Mouse (Mus musculus): ENCODE data around the gene Pcca.

Pcca gene

DNA sequence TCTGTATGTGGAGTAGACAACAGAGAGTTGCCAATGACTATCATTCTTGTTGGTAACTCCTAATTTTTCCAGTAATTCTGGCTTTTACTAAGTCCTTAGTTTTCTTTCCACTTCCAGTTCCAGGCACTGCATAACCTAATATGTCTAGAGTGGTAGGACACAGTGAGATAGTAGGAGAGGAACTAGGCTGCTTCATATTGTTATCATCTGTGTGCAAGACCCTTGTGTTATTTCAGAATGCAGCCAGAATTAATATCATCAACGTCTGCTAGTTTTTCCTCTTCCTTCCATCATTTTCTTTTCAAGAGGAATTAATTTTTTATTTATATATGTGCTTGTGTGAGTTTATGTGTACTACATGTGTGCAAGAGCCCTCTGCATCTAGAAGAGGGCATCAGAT lies 114.1 kb downstream of the Pcca start:
- ATAC-seq (ENCODE audit: low TSS enrichment) = no peak

DNA sequence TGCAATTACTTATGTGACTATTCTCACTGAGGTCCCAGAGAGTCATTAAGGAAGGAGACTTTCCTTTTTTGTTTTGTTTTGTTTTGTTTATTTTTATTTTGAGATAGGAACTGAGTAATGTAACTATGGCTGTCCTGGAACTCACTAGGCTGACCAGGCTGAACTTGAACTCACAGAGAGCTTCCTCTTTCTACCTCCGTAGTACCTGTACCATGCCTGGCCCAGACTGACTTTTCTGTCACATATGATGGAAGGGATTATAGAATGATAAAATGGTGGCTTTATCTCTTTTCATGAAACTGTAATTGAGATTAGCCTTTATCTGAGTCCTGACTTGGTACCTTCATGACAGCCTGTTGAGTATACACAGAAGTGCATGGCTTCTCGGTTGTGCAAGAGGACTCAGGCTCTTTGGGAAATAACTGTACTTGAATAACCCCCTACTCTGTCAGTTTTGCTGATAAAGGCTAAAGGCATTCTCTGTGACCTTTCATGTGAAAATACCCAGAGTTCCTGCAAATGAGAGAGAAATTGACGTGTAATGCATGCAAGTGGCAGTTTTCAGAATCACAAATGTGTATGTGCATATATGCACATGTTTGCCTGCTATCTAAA lies 115.3 kb downstream of the Pcca start:
- no peak for ATAC-seq (ENCODE audit: low TSS enrichment)

DNA sequence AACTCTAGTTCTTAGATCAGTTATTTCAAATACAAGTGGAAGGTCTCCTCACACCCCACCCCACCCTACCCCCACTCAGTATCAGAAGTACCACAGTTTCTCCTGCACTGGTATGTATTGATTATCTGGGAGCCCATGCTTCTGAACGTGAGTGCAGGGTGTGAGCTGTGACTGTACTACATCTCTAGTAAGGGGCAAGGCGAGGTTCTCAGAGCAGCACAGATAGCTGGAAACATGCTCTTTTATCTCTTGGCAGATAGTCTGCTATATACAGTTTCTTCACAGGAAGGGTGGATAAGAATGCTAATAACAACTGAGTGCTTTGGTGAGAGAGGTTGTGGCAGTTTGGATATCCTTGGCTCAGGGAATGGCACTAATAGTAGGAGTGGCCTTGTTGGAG lies 117.6 kb downstream of the Pcca start:
- ATAC-seq (ENCODE audit: low TSS enrichment) = no peak

DNA sequence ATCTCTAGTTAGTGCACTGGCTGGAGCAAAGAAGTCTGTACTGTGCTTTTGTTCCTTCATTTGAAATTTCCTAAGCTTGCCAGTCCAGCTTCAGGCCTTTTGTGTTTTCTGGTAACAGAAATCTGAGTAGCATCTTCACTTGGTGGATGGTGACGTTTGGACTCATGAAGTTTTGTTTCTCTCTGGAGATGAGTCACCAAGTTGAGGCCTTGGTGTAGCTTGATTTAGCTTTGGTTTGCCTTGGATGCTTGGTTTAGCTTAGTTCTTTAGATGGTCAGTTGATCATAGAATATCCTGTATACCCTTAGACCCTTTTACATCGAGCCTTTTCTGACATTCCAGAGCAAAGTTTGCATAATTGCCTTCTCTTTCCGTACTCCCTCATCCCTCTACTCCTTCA lies 141.5 kb downstream of the Pcca start:
- ATAC-seq (ENCODE audit: low TSS enrichment) = no peak

DNA sequence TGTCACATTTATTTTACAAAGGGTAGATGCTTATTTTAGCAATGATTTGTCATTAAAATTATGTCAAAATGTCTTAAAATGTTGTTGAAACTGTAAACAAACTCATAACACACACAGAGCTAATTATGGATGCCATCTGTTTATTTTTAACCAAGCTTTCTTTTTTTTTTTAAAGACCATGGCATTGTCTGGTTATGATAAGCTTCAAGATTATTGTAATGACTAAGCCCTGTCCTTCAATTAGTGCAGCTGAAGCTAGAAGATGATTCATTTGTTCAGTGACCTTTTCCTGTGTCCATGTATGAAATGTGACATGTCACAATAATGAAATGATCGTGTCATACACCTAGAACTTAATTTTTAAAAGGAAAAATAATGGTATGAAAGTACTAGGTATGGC lies 149.5 kb downstream of the Pcca start:
- ATAC-seq (ENCODE audit: low TSS enrichment) = no peak

DNA sequence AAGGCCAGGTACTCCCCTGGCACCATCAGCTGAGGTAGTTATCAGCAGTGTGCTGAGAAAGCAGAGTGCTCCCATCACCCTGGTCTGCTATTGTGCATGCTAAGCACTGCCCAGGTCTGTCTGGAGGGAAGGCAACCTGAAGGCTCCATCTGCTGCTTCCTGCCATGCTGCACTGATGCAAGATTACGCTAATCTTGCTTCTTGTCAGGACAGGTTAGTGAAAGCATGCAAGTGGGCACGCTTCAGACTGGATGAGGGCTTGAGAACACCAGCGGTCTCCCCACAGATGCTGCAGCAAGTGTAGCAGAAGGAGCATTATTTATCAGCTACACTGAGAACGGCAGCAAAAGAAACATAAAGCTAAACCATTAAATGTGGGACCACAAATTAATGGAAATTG lies 150.1 kb downstream of the Pcca start:
- ATAC-seq (ENCODE audit: low TSS enrichment) = no peak

DNA sequence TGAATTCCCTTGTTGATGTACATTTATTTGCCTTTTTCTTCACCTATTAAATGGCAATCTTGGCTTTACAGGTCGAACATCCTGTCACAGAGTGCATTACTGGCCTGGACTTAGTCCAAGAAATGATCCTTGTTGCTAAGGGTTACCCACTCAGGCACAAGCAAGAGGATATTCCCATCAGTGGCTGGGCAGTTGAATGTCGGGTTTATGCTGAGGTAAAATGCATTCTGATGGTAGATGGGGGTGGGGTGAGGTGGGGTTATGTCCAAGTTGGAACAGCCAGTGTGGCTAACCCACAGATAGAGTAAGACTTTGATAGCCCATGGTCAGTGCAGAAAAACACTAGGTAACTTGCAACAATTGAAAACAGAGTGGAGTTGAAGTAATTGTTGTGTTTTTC lies 150.7 kb downstream of the Pcca start:
- ATAC-seq (ENCODE audit: low TSS enrichment) = no peak

DNA sequence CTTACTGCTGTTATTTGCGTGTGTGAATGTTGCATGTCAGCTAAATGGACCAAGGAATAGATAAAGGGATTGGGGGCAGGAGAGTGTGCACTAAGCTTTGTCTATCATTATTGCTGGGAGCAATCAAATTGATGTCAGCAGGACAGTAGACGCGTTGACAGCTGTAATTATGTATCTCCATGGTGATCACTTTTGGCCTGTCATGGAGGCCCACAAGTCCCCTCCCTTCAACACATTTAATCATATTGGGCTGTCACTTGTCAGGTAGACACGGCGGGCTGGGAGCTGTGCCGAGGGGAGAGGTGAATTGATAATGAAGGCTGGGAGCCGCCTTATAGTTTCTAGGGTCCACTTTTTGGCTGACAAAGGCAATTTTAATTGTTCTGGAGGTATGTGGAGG lies 153.3 kb downstream of the Pcca start:
- no peak for ATAC-seq (ENCODE audit: low TSS enrichment)

DNA sequence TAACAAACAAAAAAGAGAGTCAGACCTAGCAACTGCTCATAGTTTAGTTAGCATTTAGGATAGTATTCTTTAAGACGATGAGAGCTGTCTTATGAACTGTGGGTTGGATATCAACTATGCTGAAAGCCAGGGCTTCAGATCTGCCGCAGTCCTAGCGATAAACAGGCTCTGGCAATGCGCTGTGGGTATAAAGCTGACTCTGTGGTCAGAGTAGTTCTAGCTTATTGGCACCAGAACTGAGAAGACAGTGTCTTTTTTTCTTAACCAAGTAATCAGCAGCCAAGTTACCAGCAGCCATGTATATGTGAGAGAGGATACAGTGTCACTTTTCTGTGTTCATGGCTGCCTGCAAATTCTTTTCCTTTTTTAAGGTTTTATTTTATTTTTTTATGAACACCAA lies 154.3 kb downstream of the Pcca start:
- ATAC-seq (ENCODE audit: low TSS enrichment) = no peak

DNA sequence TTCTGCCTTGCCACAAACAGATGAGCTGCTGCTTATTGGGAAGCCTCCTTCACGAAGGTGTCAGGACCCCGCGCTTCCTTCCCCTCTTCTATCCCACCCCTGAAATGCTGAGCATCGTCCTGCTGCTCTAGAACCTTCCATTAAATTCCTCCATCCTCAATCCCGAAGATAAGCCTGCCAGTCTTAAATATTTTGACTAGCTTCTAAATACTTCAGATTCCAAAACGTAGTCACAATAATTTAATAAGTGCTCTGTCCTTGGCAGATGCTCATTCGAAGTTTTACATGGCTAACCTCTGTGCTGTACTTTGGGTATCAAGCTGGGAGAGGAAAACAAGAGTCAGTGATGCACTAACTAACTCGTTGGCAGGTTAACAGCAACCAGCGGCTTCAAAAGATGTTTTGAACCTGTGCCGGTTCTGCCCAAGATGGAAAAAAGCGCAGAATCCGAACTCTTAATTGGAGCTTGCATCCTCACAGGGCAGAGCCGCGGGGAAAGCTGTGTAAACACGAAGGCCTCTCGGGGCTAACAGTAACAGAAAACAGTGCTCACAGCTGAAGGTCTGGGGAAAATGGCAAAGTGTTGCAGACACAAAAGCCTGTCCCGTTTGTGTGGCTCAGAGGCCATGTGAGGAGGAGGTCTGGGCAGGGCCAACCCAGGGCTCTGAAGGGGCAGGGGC lies 155.2 kb downstream of the Pcca start:
- no peak for ATAC-seq (ENCODE audit: low TSS enrichment)

DNA sequence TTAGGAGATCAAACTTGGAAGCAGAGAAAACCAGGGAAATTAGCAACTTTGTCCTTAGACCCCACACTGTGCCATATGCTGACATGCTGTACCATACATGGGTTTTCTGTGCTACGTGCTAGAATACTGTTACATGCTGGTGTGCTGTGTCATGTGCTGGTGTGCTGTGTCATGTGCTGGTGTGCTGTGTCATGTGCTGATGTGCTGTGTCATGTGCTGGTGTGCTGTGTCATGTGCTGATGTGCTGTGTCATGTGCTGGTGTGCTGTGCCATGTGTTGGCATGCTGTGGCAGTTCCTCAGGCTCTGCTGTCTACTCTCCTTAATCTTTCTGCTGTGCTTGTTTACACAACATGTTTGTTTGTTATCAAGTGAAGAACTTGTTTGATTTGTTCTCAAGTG lies 157.4 kb downstream of the Pcca start:
- ATAC-seq (ENCODE audit: low TSS enrichment) = no peak

DNA sequence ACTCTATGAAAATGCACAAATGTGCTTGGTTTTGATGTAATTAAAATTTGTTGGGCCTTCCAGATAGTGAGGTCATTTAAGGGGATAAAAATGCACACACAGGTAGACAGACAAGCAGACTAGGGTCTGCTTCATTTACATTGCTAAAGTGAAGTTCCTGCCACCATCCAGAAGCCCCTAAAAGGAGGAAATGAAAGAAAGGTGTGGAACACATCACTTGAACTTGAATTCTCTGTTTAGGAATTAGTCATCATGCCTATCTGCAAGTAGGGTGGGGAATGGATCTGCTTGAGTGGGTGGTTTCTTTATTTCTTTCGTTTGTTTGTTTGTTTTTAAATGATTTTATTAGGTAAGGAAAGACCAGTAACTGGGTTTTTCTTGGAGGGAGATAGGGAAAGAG lies 166.2 kb downstream of the Pcca start:
- no peak for ATAC-seq (ENCODE audit: low TSS enrichment)

DNA sequence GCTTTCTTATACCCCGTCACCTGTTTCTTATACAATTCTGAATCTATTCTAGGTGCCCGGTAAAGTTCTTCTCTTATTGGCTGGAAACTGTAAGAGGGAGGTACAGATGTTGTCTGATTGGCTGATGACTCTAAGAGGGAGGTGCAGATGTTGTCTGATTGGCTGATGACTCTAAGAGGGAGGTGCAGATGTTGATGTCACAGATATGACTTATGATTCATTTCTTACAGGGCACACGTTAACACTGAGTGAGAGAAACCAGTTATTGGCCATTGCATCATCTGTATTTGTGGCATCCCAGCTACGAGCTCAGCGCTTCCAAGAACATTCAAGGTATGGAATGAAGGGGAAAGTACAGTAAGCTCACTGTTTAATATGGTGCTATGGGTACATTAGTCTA lies 179.7 kb downstream of the Pcca start:
- ATAC-seq (ENCODE audit: low TSS enrichment) = no peak

DNA sequence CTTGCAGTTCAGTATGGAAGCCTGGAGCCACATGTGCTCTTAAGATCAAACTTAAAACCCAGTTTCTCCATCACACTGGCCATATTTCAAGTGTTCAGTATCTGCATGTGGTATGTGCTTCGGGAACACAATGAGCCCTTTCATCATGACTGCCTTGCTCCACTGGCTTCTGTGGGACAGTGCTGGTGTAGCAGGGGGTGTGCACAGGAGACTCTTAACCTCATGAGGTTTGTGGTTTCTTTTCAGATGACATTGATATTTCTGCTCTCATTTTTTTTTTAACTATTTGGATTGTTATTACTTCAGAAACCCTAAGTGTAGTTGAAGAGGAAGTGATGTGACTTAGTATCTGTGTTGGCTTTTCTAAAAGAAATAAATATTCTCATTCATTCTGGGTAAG lies 180.8 kb downstream of the Pcca start:
- no peak for ATAC-seq (ENCODE audit: low TSS enrichment)

DNA sequence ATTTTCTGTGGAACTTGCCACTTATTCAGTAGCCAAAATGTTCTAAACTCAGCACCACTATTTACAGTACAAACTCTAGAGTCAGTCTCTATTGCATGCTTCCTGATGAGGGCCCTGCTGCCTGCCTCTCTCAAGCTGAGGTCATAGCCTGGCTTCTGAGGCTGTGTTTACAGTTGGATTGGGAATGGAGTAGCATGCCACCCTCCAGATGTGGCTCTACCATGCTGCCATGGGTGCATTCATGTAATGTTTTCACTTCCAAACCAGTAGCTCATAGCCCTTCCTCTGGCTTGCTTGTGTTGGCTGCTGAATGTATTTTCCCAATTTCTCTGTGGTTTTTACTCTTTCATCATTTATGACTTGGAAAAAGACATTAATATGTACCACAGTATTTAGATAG lies 181.9 kb downstream of the Pcca start:
- ATAC-seq (ENCODE audit: low TSS enrichment) = no peak

DNA sequence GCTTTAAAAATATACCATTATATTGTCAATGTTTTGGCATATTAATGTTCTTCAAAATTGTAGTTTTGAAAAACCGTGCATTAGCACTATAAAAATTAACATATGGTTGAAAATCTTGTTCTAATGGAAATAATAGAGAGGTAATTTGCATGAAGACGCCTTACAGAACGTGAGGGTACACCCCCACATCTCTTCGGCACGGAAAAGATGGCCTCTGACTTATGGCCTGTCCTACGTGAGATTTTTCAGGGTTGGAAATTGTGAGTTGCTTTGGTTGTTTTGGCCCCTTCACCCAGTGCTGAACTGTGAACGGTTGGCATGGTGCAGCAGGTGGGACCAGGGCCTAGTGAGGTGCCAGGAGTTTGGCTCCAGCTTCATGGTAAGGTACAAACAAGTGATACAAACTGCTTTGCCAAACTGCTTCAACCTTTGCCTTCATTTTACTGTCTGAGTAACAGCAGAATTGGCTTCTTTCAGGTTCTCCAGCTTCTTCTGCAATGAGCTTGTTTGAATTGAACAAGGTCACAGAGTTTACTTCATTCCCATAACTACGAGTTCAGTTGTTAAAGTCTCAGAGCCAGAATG lies 185.5 kb downstream of the Pcca start:
- ATAC-seq (ENCODE audit: low TSS enrichment) = no peak

DNA sequence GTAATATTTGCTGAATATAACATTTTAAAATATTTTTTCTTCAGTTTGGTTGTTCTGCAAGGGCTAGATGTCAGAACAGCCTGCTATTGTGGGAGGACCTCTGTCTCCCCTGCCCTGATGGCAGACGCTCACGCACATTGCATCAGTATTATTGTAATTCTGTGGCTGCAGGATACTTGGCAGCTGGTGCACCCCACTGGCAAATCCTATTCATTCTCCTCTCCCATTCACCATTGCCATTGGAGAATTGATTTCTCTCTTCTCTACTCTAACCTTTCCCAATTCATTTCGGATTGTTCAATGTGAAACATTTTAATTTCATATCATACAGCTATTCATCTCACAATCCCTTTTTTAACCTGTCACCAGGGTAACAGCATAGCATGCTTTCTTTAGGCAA lies 186.9 kb downstream of the Pcca start:
- peak; percentile 72 for ATAC-seq (ENCODE audit: low TSS enrichment)

DNA sequence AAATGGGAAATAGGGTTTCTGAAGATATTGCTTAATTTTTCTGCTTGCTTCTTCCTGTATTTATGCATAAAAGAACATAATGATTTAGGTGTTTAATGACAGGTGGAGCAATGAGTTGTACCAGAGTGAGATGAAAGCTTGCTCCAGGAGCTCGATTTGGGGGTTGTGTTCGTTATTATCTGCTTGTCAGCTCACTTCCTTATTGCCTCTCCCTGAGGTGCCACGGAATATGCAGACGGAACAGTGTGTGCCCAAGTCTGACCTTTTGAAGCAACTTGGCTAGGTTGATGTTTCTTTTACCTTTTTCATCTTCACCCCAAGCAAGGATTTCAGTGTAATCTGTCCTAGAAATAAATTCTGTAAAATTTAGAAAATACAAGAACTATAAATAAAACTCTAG lies 187.6 kb downstream of the Pcca start:
- no peak for ATAC-seq (ENCODE audit: low TSS enrichment)

DNA sequence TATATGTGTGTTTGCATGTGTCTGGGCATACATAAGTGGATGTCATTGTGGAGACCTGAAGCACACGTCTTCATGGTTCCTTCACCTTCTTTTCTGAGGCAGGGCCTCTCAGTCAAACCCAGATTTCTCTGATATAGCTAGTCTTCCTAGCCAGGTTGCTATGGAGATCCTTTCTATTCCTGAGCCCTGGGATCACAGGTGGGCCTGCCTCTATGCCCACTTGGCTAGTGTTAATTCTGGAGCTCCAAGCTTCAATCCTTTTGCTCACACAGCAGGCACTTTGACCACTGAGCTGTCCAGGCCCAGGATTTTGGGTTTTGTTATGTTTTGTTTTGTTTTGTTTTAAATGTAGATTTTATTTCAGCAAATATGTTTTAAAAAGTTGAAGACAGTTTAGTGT lies 192.3 kb downstream of the Pcca start:
- no peak for ATAC-seq (ENCODE audit: low TSS enrichment)

DNA sequence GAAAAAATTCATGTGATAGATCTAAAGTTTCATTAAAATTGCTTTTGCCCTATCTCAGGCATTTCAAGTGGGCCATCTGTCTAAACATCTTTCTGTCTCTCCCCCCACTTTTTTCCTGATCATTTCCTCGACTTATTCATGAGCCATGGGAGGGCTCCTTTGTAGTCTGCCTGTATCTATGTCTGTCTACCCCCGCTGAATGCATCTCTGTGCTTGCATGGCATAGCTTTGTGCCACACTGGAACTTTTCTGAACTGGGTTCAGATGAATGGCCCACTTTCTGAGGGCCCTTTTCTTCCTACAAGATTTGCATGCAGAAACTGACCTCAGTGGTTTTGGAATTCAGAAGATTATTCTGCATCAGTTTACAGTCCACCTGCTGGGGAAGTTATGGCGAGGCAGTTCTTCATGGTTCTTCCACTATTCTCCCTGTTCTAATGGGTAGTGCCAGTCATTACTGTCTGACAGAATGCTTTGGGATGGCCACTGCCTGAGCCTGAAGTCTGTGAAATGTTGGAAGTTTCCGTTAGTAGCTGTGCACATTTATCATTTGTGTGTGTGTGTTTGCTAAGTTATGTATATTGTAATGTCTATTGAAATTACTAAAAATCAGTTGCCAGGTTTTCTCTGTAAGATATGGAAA lies 195.4 kb downstream of the Pcca start:
- no peak for ATAC-seq (ENCODE audit: low TSS enrichment)

DNA sequence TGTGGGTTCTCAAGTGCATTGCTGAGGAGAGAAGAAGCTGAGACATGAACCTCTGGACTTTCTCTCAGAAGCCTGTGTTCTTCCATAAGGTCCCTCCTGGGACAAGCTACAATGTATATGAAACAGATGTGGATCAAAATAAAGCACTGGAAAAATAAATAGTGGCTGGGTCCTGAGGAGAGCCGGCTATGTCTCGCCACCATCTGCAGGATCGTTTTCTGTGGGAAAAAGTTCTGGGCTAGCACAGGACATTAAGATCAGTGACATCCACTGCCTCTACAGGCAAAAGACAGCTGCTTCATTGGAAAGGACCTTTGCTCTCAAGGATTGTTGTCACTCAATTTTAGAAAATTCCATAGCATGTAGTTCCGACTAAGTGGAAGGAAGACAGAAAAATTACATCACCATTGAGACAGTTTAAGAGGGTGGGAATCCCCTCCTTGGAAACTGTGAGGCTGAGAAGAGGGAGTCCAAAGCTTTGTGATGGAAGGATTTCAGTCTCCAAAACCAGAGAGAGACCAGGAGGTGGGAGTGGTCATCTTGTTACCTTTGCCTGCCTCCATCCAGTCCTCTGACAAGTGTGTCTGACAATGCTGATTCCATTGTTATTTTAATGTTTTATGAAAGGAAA lies 196.9 kb downstream of the Pcca start:
- no peak for ATAC-seq (ENCODE audit: low TSS enrichment)

DNA sequence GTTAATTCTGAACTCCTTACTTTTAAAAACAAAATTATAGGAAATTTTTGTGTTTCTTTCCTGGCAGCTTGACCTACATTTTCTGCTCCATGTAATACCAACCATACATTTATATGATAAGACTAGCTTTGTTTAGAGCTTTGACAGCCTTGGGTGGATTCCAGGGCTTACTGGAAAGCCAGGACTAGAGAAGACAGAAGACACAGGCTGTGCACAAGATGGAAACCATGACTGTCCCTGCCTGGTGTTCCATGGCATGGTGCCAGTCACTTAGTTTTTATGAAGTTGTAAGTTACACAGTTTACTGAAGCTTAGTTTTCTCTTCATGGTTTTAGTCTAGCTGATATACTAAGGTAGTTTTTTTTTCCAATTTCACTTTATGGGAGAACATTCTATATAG lies 202.7 kb downstream of the Pcca start:
- no peak for ATAC-seq (ENCODE audit: low TSS enrichment)
